Mouse (Mus musculus) lung, adult 2 months (tissue): ENCODE data around the gene Dcun1d2. TPM values are rescaled to one million over a fixed set of nuclear protein-coding genes. Genes with fewer than 3 reads are reported as not detected.

Experiments
- DNase-seq: peaks from one replicate; pipeline ENCODE4 v3.0.0; 2022
- H3K4me1 ChIP-seq: fragments of 200-500 bp; 2 replicates; pipeline ENCODE4 v1.6.1; 2011; ENCODE audit warnings: low read length; ENCODE audit not compliant: control insufficient read depth, insufficient read depth
- H3K4me3 ChIP-seq: fragments of 200-500 bp; replicated peaks from 2 replicates; pipeline ENCODE3; 2011; ENCODE audit warnings: low read depth, mild to moderate bottlenecking, control low read depth, low read length; ENCODE audit errors: extremely low read depth
- CTCF ChIP-seq: fragments of 200-500 bp; IDR thresholded peaks from 2 replicates; pipeline ENCODE4 v1.5.1; 2011; ENCODE audit warnings: mild to moderate bottlenecking, low read length, control low read depth; ENCODE audit not compliant: insufficient read depth
- POLR2A ChIP-seq: fragments of 200-500 bp; IDR thresholded peaks from 2 replicates; pipeline ENCODE4 v1.6.1; 2011; ENCODE audit warnings: low read depth, mild to moderate bottlenecking, control low read depth, low read length, borderline replicate concordance; ENCODE audit errors: extremely low read depth
- WGBS: fragments of 180-500 bp; shearing (Covaris S2); methylation state at CpG from one replicate; pipeline ENCODE4 v1.1.7; 2018; 5-methylcytosine and 5-hydroxymethylcytosine counted together
- polyA plus RNA-seq: library from polyadenylated mRNA; depleted of rRNA; stranded (reverse); fragments of >200 nt; gene quantifications from 2 replicates; pipeline ENCODE4 v1.2.3, GENCODE M21; 2012

The Dcun1d2 gene
- polyA plus RNA-seq, 1 experiment: 23.3 TPM

DNA sequence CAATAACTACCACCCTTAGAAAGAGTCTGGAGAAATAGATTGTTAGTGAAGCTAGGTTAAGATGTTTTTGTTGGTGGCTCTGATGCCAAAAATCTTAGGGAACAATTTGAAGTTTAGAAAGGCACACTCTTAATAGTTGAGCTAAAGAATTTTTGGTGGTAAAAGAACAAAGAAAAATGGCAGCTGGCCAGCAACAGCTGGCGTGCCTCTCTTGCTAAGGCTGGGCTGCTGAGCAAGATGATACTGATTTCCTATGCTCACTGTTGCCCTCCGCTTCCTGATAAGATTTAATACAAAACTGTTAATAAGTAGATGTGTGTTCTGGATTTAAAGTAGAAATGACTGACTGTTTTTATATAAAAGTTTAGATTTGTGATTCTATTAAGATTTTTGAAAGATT is 20.4 kb downstream of the Dcun1d2 start:
- no peak for DNase-seq
- TF ChIP-seq POLR2A (no peak), CTCF (no peak)
- Histone ChIP-seq H3K4me1 (no peaks in the 10 kb centered on the region), H3K4me3 (no peak overlapping the region)
- WGBS: 61% methylated on average over 2 of the region's 2 CpGs

DNA sequence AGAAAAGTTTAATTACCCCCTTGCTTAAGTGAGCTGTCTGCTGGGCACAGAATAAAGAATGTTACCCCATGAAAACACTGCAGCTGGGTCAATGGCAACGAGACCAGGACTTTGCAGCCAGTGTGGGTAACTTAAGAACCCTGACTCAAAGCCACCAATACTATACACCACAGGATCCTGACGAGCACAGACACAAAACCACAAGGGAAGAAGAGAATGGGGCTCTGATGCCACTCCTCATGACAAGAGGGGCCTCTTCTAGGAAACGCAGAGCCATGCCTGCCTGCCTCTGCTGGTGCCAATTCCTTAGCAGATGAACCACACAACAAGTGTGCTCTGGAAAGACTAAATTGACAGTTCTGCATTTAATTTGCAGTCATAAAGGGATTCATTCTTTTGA is 24.6 kb downstream of the Dcun1d2 start:
- no peak for DNase-seq
- Histone ChIP-seq H3K4me3 (no peak overlapping the region), H3K4me1 (no peaks in the 10 kb centered on the region)
- WGBS: 59% methylated on average over 3 of the region's 3 CpGs
- TF ChIP-seq POLR2A: no peak
- no peak for TF ChIP-seq CTCF

- no peak within 1 kb of the TSS for H3K4me3 ChIP-seq
- TF ChIP-seq CTCF (peak; percentile 84), POLR2A (no peak)
- WGBS: 25% methylated on average over 8 of the region's 8 CpGs
Observed at GRCm38 (mm10) chr8:13254019-13254418, 33.9 kb downstream of the Dcun1d2 start, which contains the start of gene Adprhl1. Adprhl1 (minus strand) TSS chr8:13254162.

DNA sequence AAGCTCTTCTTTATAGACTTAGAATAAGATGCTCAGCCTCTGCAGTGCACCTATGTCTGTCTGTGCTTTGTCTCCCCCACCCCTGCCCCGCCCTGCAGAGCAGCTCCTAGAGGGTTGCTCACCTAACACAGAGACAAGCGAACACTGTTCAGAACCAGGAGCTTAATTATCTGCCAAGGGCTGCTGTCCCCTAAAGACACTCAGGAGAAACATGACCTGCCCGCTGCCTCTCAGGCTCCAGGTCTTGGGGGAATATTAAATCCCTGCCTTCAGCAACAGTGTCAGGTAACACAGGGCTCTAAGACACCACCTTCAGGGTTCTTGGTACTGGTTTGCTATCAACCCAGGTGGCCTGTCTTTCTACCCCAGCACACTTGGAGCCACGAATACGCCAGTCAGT is 34.5 kb downstream of the Dcun1d2 start:
- DNase-seq: no peak
- TF ChIP-seq CTCF (no peak), POLR2A (no peak)
- 68% methylated on average over 5 of the region's 5 CpGs for WGBS
- Histone ChIP-seq H3K4me3 (no peak overlapping the region), H3K4me1 (no peaks in the 10 kb centered on the region)

More at GRCm38 (mm10) chr8:13254019-13254418, 33.9 kb downstream of the Dcun1d2 start, which contains the start of gene Adprhl1:
- H3K4me1 ChIP-seq: no peaks in the 10 kb centered on the region
- peak; percentile 62 for DNase-seq

- Histone ChIP-seq H3K4me3 (no peak overlapping the region), H3K4me1 (no peaks in the 10 kb centered on the region)
- TF ChIP-seq CTCF (no peak), POLR2A (no peak)
- WGBS: 81% methylated on average over 13 of the region's 13 CpGs
- DNase-seq: no peak
Observed at GRCm38 (mm10) chr8:13252837-13253236, 35.1 kb downstream of the Dcun1d2 start.

DNA sequence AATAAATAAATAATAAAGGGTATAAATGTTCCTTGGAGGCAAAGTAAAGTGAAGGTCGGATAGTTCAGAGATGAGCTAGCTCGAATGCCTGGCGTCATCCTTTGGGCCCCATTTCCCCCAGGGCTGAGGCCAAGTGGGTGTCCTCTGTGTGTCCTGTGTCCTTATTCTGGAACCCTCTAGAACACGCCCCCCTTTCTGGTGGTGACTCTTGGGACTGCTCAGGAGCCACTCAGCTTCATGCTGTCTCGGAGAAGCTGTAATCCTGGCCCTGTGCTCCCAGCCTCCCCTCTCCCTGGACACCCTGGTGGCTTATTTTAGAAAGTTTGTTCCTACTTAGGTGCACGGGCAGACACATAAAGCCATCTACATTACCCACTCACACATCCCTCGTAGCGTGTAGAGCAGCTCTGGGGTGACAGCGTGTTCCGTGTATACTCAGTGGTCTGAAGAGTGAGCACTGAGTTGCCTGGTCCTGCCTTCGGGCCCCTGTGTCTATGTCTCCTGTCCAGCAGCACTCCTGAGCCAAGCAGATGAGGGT is 43.5 kb downstream of the Dcun1d2 start:
- no peak for DNase-seq
- Histone ChIP-seq H3K4me1 (no peaks in the 10 kb centered on the region), H3K4me3 (no peak overlapping the region)
- WGBS: 86% methylated on average over 11 of the region's 11 CpGs
- TF ChIP-seq CTCF: no peak
- no peak for TF ChIP-seq POLR2A

GRCm38 (mm10) chr8:13242985-13243870 is 44.7 kb downstream of the Dcun1d2 start:
- 72% methylated on average over 10 of the region's 10 CpGs for WGBS
- DNase-seq: no peak
- no peak for TF ChIP-seq CTCF
- TF ChIP-seq POLR2A: no peak
- H3K4me1 ChIP-seq: no peaks in the 10 kb centered on the region
- no peak overlapping the region for H3K4me3 ChIP-seq

GRCm38 (mm10) chr8:13240691-13241090 is 47.2 kb downstream of the Dcun1d2 start:
- 42% methylated on average over 7 of the region's 7 CpGs for WGBS
- TF ChIP-seq POLR2A (no peak), CTCF (no peak)
- no peaks in the 10 kb centered on the region for H3K4me1 ChIP-seq
- peak; percentile 49 for DNase-seq
- no peak overlapping the region for H3K4me3 ChIP-seq

- no peak for DNase-seq
- H3K4me3 ChIP-seq: no peak overlapping the region
- 78% methylated on average over 9 of the region's 9 CpGs for WGBS
- H3K4me1 ChIP-seq: no peaks in the 10 kb centered on the region
- no peak for TF ChIP-seq CTCF
- no peak for TF ChIP-seq POLR2A
Observed at GRCm38 (mm10) chr8:13240055-13240454, 47.9 kb downstream of the Dcun1d2 start.
